Mouse (Mus musculus): ENCODE measurements around the gene B9d2. TPM values are rescaled to one million over a fixed set of nuclear protein-coding genes. Genes with fewer than 3 reads are reported as not detected.
A peak's percentile ranks its signal among the peaks of the same experiment; 100 is the strongest.

B9d2 gene
- 10 to 100 TPM; 12.3 to 14.3 TPM for total RNA-seq (2021)

- intact Hi-C loops (cut with DNase I), result loop anchor here (2.0 kb wide), 1 partner anchor 74 kb away; the partner anchor contains the start of gene Hnrnpul1
- DNase-seq, result peak; percentile 97 to 98
These were observed at the start of gene B9d2 for GRCm38 (mm10) chr7:25680514-25681258. Gene B9d2 (plus strand): TSS chr7:25680780.

GRCm38 (mm10) chr7:25632679-25633078 is 47.9 kb upstream of the B9d2 start:
- no peak for DNase-seq
- intact Hi-C loops (cut with DNase I), result no loop called here

GRCm38 (mm10) chr7:25636373-25636772 is 44.2 kb upstream of the B9d2 start:
- intact Hi-C loops (cut with DNase I), result no loop called here

GRCm38 (mm10) chr7:25637099-25637498 is 43.5 kb upstream of the B9d2 start:
- DNase-seq, result no peak
- intact Hi-C loops (cut with DNase I), result no loop called here

More at GRCm38 (mm10) chr7:25636373-25636772, 44.2 kb upstream of the B9d2 start:
- DNase-seq, result no peak

GRCm38 (mm10) chr7:25639754-25640153 is 40.8 kb upstream of the B9d2 start:
- no peak for DNase-seq
- intact Hi-C loops (cut with DNase I), result no loop called here

- intact Hi-C loops (cut with DNase I), result no loop called here
- DNase-seq, result peak in 1 of 2 experiments; percentile 39
These were observed 36.4 kb upstream of the B9d2 start for GRCm38 (mm10) chr7:25644136-25644535.

GRCm38 (mm10) chr7:25644631-25645030 is 35.9 kb upstream of the B9d2 start:
- intact Hi-C loops (cut with DNase I), result no loop called here

GRCm38 (mm10) chr7:25645074-25645473 is 35.5 kb upstream of the B9d2 start:
- DNase-seq, result no peak
- intact Hi-C loops (cut with DNase I), result no loop called here

More at GRCm38 (mm10) chr7:25644631-25645030, 35.9 kb upstream of the B9d2 start:
- DNase-seq, result no peak

GRCm38 (mm10) chr7:25647574-25648123 is 32.9 kb upstream of the B9d2 start:
- DNase-seq, result no peak
- intact Hi-C loops (cut with DNase I), result no loop called here

- intact Hi-C loops (cut with DNase I), result no loop called here
- no peak for DNase-seq
These were observed 30.7 kb upstream of the B9d2 start for GRCm38 (mm10) chr7:25649839-25650238.

- DNase-seq, result no peak
- intact Hi-C loops (cut with DNase I), result no loop called here
These were observed 29.3 kb upstream of the B9d2 start for GRCm38 (mm10) chr7:25651281-25651680.

- intact Hi-C loops (cut with DNase I), result no loop called here
- no peak for DNase-seq
These were observed 28.3 kb upstream of the B9d2 start for GRCm38 (mm10) chr7:25652244-25652759.

- no peak for DNase-seq
- intact Hi-C loops (cut with DNase I), result no loop called here
These were observed 24.8 kb upstream of the B9d2 start for GRCm38 (mm10) chr7:25655601-25656428.

GRCm38 (mm10) chr7:25657785-25658184 is 22.8 kb upstream of the B9d2 start:
- no peak for DNase-seq
- intact Hi-C loops (cut with DNase I), result loop anchor here (2.0 kb wide), 1 partner anchor 31 kb away; the partner anchor contains the start of gene B3gnt8

- DNase-seq, result peak; percentile 100
- intact Hi-C loops (cut with DNase I), result loop anchor here (2.0 kb wide), 1 partner anchor 32 kb away; the partner anchor contains the start of gene B3gnt8
These were observed 21.7 kb upstream of the B9d2 start, which contains the start of the genes Bckdha and Exosc5 for GRCm38 (mm10) chr7:25658657-25659472. Gene Bckdha (minus strand): TSS chr7:25658981. Gene Exosc5 (plus strand): TSS chr7:25659164.

GRCm38 (mm10) chr7:25666381-25666780 is 14.2 kb upstream of the B9d2 start:
- intact Hi-C loops (cut with DNase I), result no loop called here
- no peak for DNase-seq

GRCm38 (mm10) chr7:25669158-25669557 is 11.4 kb upstream of the B9d2 start:
- intact Hi-C loops (cut with DNase I), result no loop called here
- DNase-seq, result no peak

GRCm38 (mm10) chr7:25669631-25670030 is 10.9 kb upstream of the B9d2 start:
- no peak for DNase-seq
- intact Hi-C loops (cut with DNase I), result no loop called here

- DNase-seq, result no peak
- intact Hi-C loops (cut with DNase I), result no loop called here
These were observed 10.5 kb upstream of the B9d2 start for GRCm38 (mm10) chr7:25670096-25670495.

GRCm38 (mm10) chr7:25671686-25672085 is 8.9 kb upstream of the B9d2 start:
- no peak for DNase-seq
- intact Hi-C loops (cut with DNase I), result no loop called here
